Mouse (Mus musculus) layer of hippocampus, adult 9-10 months (tissue): Measurements from ENCODE around the gene Phf8.
"Not testable (repeated sequence)": the region's sequence is repeated elsewhere in the genome, so short reads cannot be mapped to it uniquely, and the experiment has no call there.

Experiments
- DNase-seq: peaks from one replicate; pipeline ENCODE4 v3.0.0; 2022; ENCODE audit warnings: low spot score

Gene Phf8

DNA sequence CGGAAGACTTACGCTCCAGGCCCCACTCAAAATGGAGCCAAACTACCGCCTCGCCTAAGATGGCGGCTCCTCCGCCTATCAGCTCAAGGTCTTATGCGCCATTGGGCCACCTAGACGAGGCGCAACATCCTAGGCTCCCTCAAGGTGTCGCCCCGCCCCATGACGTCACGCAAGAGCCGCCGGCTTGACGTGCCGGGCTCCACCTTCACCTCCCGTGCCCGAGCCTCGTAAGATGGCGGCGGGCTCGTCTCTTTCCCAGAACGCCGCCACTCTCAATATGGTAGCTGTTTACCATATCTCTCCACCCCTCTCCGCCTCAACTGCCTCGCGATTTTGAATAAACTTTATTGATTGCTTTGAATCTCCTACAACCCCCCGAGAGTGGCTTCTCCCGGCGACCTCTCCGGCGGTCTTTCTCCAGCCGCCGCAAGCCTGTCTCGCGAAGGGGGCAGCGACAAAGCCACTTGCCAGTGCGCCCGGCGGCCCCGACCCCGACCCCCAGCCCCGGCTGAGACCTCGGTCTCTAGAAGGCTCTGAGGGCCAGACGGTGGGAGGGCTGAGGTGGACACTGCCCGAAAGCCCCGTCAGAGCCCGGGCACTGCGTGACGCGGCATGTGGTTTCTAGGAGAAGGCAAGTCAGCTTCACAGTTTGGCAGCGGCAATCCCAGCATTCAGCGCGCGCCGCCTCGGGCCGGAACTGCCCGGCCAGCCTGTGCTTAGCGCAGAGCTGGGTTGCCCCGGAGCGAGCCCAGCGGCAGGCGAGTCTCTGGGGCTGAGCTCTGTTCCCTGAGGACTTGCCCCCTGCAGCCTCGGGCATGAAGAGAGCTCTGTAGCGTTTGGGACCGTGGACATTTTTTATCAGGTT, at the start of gene Phf8:
TSS of gene Phf8 (plus strand) at position 215 of the 865 bp plus-strand sequence.
- peak; percentile 64 for DNase-seq

DNA sequence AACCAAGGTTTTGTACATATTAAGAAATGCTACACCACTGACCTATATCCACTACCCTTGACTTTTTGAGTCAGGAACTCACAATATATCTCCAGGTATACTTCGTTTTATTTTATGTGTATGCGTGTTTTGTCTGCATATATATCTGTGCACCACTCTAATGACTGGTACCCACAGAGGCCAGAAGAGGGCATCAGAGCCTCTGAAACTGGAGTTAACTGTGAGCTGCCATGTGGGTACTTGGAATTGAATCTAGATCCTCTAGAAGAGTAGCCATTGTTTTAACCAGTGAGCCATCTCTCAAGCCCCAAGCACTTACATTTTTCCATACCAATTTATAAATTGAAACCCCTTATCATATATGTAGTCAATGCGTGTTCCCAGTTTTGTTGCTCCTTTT, 32.3 kb upstream of the Phf8 start:
- DNase-seq: no peak

- not testable (repeated sequence) for DNase-seq
Observed at GRCm38 (mm10) chrX:151493269-151493668, 27.2 kb upstream of the Phf8 start.

GRCm38 (mm10) chrX:151496596-151496995, 23.9 kb upstream of the Phf8 start:
- DNase-seq: no peak

DNA sequence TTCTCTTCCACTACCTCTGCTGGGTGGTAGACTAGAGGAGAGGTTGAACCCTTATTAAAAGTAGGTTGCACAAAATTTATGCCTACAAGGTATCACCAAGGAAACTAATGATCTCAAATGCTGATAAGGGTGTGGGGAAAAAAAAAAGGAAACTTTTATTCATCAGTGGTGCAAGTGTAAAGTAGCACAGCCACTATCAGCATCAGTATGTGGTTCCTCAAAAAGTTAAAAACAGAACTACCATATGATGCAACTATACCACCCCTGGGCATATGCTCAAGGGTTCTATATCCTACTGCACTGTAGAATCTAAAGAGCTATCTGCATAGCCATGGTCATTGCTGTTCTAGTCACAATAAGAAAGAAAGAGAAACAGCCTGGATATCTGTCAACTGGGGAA, 11.9 kb upstream of the Phf8 start:
- DNase-seq: no peak

DNA sequence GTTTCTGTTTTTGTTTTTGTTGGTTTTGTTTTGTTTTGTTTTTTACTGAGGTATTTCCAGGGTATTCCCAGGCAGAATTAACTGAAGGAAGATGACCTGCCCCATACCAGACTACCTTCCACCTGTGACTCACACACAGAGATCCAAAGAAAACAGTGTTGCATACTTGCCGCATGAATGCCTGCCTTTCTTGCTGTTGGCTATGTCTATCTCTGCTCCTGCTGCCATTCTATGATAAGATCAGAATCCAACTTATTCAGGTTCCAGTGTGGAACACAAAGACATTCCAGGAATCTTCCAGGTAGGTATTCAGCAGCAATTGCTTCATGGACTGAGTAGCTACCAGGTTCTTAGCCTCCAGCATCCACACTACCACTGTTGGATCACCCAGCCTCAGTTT, 10.6 kb upstream of the Phf8 start:
- no peak for DNase-seq

DNA sequence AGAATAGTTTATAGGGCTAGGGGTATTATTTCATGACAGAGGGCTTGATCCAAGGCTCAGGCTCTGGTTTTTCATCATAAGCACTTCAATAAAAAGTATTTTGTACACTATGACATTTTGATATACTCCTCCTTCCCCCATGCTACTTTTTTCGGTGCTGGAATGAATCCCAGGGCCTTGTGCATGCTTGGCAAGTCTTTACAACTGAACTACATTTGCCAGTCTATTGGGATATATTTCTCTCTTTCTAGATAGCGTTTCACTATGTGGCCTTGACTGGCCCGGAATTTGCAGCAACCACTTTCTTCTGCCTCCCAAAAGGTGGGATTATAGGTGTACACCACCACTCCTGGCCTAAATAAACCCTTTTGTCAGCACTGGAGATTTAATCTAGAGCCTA, 7.4 kb upstream of the Phf8 start:
- no peak for DNase-seq

GRCm38 (mm10) chrX:151513694-151514093, 6.8 kb upstream of the Phf8 start:
- no peak for DNase-seq

- no peak for DNase-seq
Observed at GRCm38 (mm10) chrX:151518181-151518580, 2.3 kb upstream of the Phf8 start.

- no peak for DNase-seq
Observed at GRCm38 (mm10) chrX:151520127-151520457, 380 bp upstream of the Phf8 start.

- DNase-seq: no peak
Observed at GRCm38 (mm10) chrX:151521786-151522522, 1.5 kb downstream of the Phf8 start.

GRCm38 (mm10) chrX:151553356-151553755, 32.9 kb downstream of the Phf8 start:
- DNase-seq: no peak

GRCm38 (mm10) chrX:151575166-151575565, 54.7 kb downstream of the Phf8 start:
- no peak for DNase-seq

- no peak for DNase-seq
Observed at GRCm38 (mm10) chrX:151643386-151643785, 122.9 kb downstream of the Phf8 start.

- DNase-seq: no peak
Observed at GRCm38 (mm10) chrX:151653744-151654143, 133.3 kb downstream of the Phf8 start.

GRCm38 (mm10) chrX:151674492-151675171, 154.2 kb downstream of the Phf8 start:
- DNase-seq: peak; percentile 2
